Mouse (Mus musculus) megakaryocyte, embryonic 14.5 days (primary cell): Measurements from ENCODE around the gene Ift22.

ENCODE experiments used
- FLI1 ChIP-seq: IDR thresholded peaks from 2 replicates; pipeline ENCODE4 v1.6.1; 2012; ENCODE audit warnings: low read length, inconsistent platforms, mixed read lengths
- GATA1 ChIP-seq: IDR thresholded peaks from 3 replicates; pipeline ENCODE4 v1.6.1; 2012; ENCODE audit warnings: mixed read lengths, low read length, inconsistent platforms, borderline replicate concordance

- TF ChIP-seq GATA1 (no peak), FLI1 (no peak)
Measured at GRCm38 (mm10) chr5:136936750-136937149, 28.8 kb downstream of the Ift22 start.
